In genomic region chr4:72384901-72385264, GRCm38 (mm10) we compare ENCODE assay signal across 8 mouse cellular contexts.
DNase-seq lines count a peak whose midpoint lies in the region; ATAC-seq and TF ChIP-seq lines count a peak whose summit lies in the region.

No protein-coding gene starts in this region.

- H3K27ac ChIP-seq in kidney, embryonic 15.5 days = no peak overlapping the region
- H3K27ac ChIP-seq in forebrain, embryonic 15.5 days (replicated peaks) = peak overlapping the region; percentile 49
- H3K27ac ChIP-seq in left cerebral cortex, adult 2 months = 0 out of 2 replicates have a peak overlapping the region, but pooled peaks have one; percentile 32
- H3K27ac ChIP-seq in midbrain, embryonic 12.5 days (replicated peaks) = peak overlapping the region; percentile 64
- no peak overlapping the region for H3K27ac ChIP-seq in testis, adult 2 months (ENCODE audit: control insufficient read depth, insufficient read depth, low read depth, low read length)

- peak; percentile 3 for DNase-seq in kidney, adult 11 months
- DNase-seq in heart, postnatal 25 days (ENCODE audit: low spot score) = peak; percentile 4
- DNase-seq in left cerebral cortex, adult 2 months (ENCODE audit: extremely low spot score in 1 of 2, low spot score in 2 of 2) = peak; percentile 33 to 65

- WGBS in kidney, embryonic 15.5 days = 67% methylated on average over 12 of the region's 12 CpGs
- WGBS in forebrain, embryonic 15.5 days = 1% methylated on average over 12 of the region's 12 CpGs
- 12% methylated on average over 12 of the region's 12 CpGs for WGBS in midbrain, embryonic 12.5 days

- H3K4me3 ChIP-seq in kidney, embryonic 15.5 days (replicated peaks) = no peak overlapping the region
- no peak overlapping the region for H3K4me3 ChIP-seq in forebrain, embryonic 15.5 days
- no peak overlapping the region for H3K4me3 ChIP-seq in left cerebral cortex, adult 2 months
- H3K4me3 ChIP-seq in midbrain, embryonic 12.5 days = no peak overlapping the region
- 0 out of 2 replicates have a peak overlapping the region, but pooled peaks have one; percentile 8 for H3K4me3 ChIP-seq in testis, adult 2 months (ENCODE audit: control insufficient read depth, low read depth, low read length)

- no peaks in the 10 kb centered on the region for H3K9me3 ChIP-seq in kidney, embryonic 15.5 days (replicated peaks)
- H3K9me3 ChIP-seq in forebrain, embryonic 15.5 days = no peaks in the 10 kb centered on the region
- H3K9me3 ChIP-seq in midbrain, embryonic 12.5 days = no peaks in the 10 kb centered on the region

- ATAC-seq in kidney, embryonic 15.5 days (replicated peaks; ENCODE audit: low FRiP score) = no peak
- ATAC-seq in forebrain, embryonic 15.5 days (replicated peaks) = peak; percentile 92
- peak; percentile 91 for ATAC-seq in midbrain, embryonic 12.5 days (ENCODE audit: low FRiP score, low read depth)
- no peak for ATAC-seq in monocyte, adult 5-6 weeks (replicated peaks; ENCODE audit: insufficient number of reproducible peaks, low FRiP score, low TSS enrichment, poor library complexity, severe bottlenecking)

- H3K36me3 ChIP-seq in kidney, embryonic 15.5 days = no peaks in the 10 kb centered on the region
- H3K36me3 ChIP-seq in forebrain, embryonic 15.5 days = no peaks in the 10 kb centered on the region
- no peaks in the 10 kb centered on the region for H3K36me3 ChIP-seq in midbrain, embryonic 12.5 days
- H3K36me3 ChIP-seq in testis, adult 2 months (ENCODE audit: control insufficient read depth, insufficient read depth, low read length) = no peaks in the 10 kb centered on the region

- intact Hi-C loops in heart, postnatal 25 days (cut with DNase I) = no loop called here
- intact Hi-C loops in left cerebral cortex, adult 2 months (cut with DNase I) = loop anchor here (1.0 to 2.0 kb wide), 2 partner anchors 178 to 184 kb away; partner anchors contain the start of gene Tle1

- TF ChIP-seq CTCF in left cerebral cortex, adult 2 months (IDR thresholded peaks at IDR 0.05) = no peak; the same call in 1 of the 2 replicates
- no peak for TF ChIP-seq CTCF in testis, adult 2 months (IDR thresholded peaks at IDR 0.05; ENCODE audit: control insufficient read depth, insufficient read depth, insufficient replicate concordance, low read depth, low read length)

- peaks cover 19% of the 10 kb centered on the region; the same call in 1 of the 2 replicates for H3K4me1 ChIP-seq in kidney, embryonic 15.5 days
- peaks cover 42% of the 10 kb centered on the region for H3K4me1 ChIP-seq in forebrain, embryonic 15.5 days
- H3K4me1 ChIP-seq in midbrain, embryonic 12.5 days = peaks cover 51% of the 10 kb centered on the region
- H3K4me1 ChIP-seq in testis, adult 2 months (ENCODE audit: control insufficient read depth, insufficient read depth, low read length) = peaks cover 3% of the 10 kb centered on the region

- no peak overlapping the region for H3K9ac ChIP-seq in kidney, embryonic 15.5 days
- H3K9ac ChIP-seq in forebrain, embryonic 15.5 days (replicated peaks) = no peak overlapping the region
- H3K9ac ChIP-seq in midbrain, embryonic 12.5 days (replicated peaks) = no peak overlapping the region

- TF ChIP-seq POLR2A in testis, adult 2 months (IDR thresholded peaks at IDR 0.05; ENCODE audit: control insufficient read depth, low read depth, low read length) = no peak

- no peaks in the 10 kb centered on the region for H3K27me3 ChIP-seq in kidney, embryonic 15.5 days
- peaks cover 11% of the 10 kb centered on the region; the same call in 1 of the 2 replicates for H3K27me3 ChIP-seq in forebrain, embryonic 15.5 days
- peaks cover 20% of the 10 kb centered on the region for H3K27me3 ChIP-seq in midbrain, embryonic 12.5 days
- H3K27me3 ChIP-seq in testis, adult 2 months (ENCODE audit: control insufficient read depth, insufficient read depth, low read length) = no peaks in the 10 kb centered on the region

- no peak overlapping the region for H3K4me2 ChIP-seq in kidney, embryonic 15.5 days
- no peak overlapping the region; the same call in 1 of the 2 replicates for H3K4me2 ChIP-seq in forebrain, embryonic 15.5 days (replicated peaks)
- H3K4me2 ChIP-seq in midbrain, embryonic 12.5 days (replicated peaks) = peak overlapping the region; percentile 35

Comparison
In these comparisons a context has a peak if more than half of its experiments do, and no peak if none do; other contexts are left out.
1. ATAC-seq: peak in forebrain, embryonic 15.5 days (single experiment) and midbrain, embryonic 12.5 days (single experiment); none in kidney, embryonic 15.5 days (single experiment) and monocyte, adult 5-6 weeks (single experiment).
2. H3K27ac ChIP-seq: peak in forebrain, embryonic 15.5 days (single experiment), left cerebral cortex, adult 2 months (single experiment) and midbrain, embryonic 12.5 days (single experiment); none in kidney, embryonic 15.5 days (single experiment) and testis, adult 2 months (single experiment).
3. Peak in every context shown above with its lines, with median percentiles within 50 percentile points of each other: DNase-seq.